Mouse (Mus musculus): ENCODE measurements at regions not wholly inside any gene's neighbourhood (a gene's known extent, or its start where the extent isn't known, plus 50 kb on each side); places are given as distances from the start of the nearest gene placed in this dataset.

GRCm38 (mm10) chr2:123267036-123267435 is 502.0 kb downstream of the Sqor start:
- no peak for DNase-seq (ENCODE audit: low spot score)

GRCm38 (mm10) chr2:123274866-123275735 is 510.1 kb downstream of the Sqor start:
- no peak for DNase-seq (ENCODE audit: low spot score)

GRCm38 (mm10) chr2:123275736-123276330 is 510.8 kb downstream of the Sqor start:
- no peak for DNase-seq (ENCODE audit: low spot score)

GRCm38 (mm10) chr2:123311554-123312276 is 546.7 kb downstream of the Sqor start:
- no peak for DNase-seq (ENCODE audit: low spot score)

GRCm38 (mm10) chr2:123312277-123312617 is 547.2 kb downstream of the Sqor start:
- DNase-seq (ENCODE audit: low spot score), result peak; percentile 3

- DNase-seq (ENCODE audit: low spot score), result no peak
These were observed 555.5 kb downstream of the Sqor start for GRCm38 (mm10) chr2:123320448-123321097.

GRCm38 (mm10) chr2:123323769-123324168 is 558.7 kb downstream of the Sqor start:
- no peak for DNase-seq (ENCODE audit: low spot score)

GRCm38 (mm10) chr2:123324896-123325295 is 559.9 kb downstream of the Sqor start:
- no peak for DNase-seq (ENCODE audit: low spot score)

- DNase-seq (ENCODE audit: low spot score), result no peak
These were observed 584.7 kb downstream of the Sqor start for GRCm38 (mm10) chr2:123349625-123350346.

- no peak for DNase-seq (ENCODE audit: low spot score)
These were observed 599.2 kb downstream of the Sqor start for GRCm38 (mm10) chr2:123364204-123364603.

GRCm38 (mm10) chr2:123366571-123366970 is 601.5 kb downstream of the Sqor start:
- no peak for DNase-seq (ENCODE audit: low spot score)

- DNase-seq (ENCODE audit: low spot score), result no peak
These were observed 620.8 kb downstream of the Sqor start for GRCm38 (mm10) chr2:123385622-123386418.

- DNase-seq (ENCODE audit: low spot score), result no peak
These were observed 622.0 kb downstream of the Sqor start for GRCm38 (mm10) chr2:123386773-123387604.

GRCm38 (mm10) chr2:123390981-123391380 is 625.9 kb downstream of the Sqor start:
- DNase-seq (ENCODE audit: low spot score), result no peak

GRCm38 (mm10) chr2:123394296-123394695 is 629.3 kb downstream of the Sqor start:
- no peak for DNase-seq (ENCODE audit: low spot score)

- DNase-seq (ENCODE audit: low spot score), result no peak
These were observed 632.5 kb downstream of the Sqor start for GRCm38 (mm10) chr2:123397551-123397950.

GRCm38 (mm10) chr2:123401064-123401463 is 636.0 kb downstream of the Sqor start:
- no peak for DNase-seq (ENCODE audit: low spot score)

GRCm38 (mm10) chr2:123409075-123409474 is 644.0 kb downstream of the Sqor start:
- DNase-seq (ENCODE audit: low spot score), result no peak

- DNase-seq (ENCODE audit: low spot score), result no peak
These were observed 631.6 kb upstream of the Sema6d start for GRCm38 (mm10) chr2:123458034-123458677.
